Mouse (Mus musculus) testis, adult 2 months (tissue): ENCODE measurements around the gene Caprin2. TPM values are rescaled to one million over a fixed set of nuclear protein-coding genes. Genes with fewer than 3 reads are reported as not detected.
"Not testable (repeated sequence)": the region's sequence is repeated elsewhere in the genome, so short reads cannot be mapped to it uniquely, and the experiment has no call there.

Source experiments
- H3K27ac ChIP-seq: fragments of 200-500 bp; 2 replicates; pipeline ENCODE4 v1.5.1; 2012; ENCODE audit warnings: low read depth, low read length; ENCODE audit not compliant: control insufficient read depth, insufficient read depth
- H3K27me3 ChIP-seq: fragments of 200-500 bp; 2 replicates; pipeline ENCODE4 v1.6.1; 2012; ENCODE audit warnings: mild to moderate bottlenecking, low read length, moderate library complexity; ENCODE audit not compliant: control insufficient read depth, insufficient read depth
- H3K36me3 ChIP-seq: fragments of 200-500 bp; 2 replicates; pipeline ENCODE4 v1.6.1; 2012; ENCODE audit warnings: mild to moderate bottlenecking, low read length; ENCODE audit not compliant: control insufficient read depth, insufficient read depth
- H3K4me1 ChIP-seq: fragments of 200-500 bp; 2 replicates; pipeline ENCODE4 v1.6.1; 2012; ENCODE audit warnings: low read length; ENCODE audit not compliant: control insufficient read depth, insufficient read depth
- H3K4me3 ChIP-seq: fragments of 200-500 bp; 2 replicates; pipeline ENCODE4 v1.5.1; 2012; ENCODE audit warnings: low read depth, mild to moderate bottlenecking, low read length, moderate library complexity, mixed read lengths; ENCODE audit not compliant: control insufficient read depth
- CTCF ChIP-seq: fragments of 200-500 bp; IDR thresholded peaks from 2 replicates; pipeline ENCODE4 v1.5.1; 2012; ENCODE audit warnings: low read depth, mild to moderate bottlenecking, inconsistent platforms, low read length, moderate library complexity; ENCODE audit not compliant: control insufficient read depth, insufficient read depth, insufficient replicate concordance
- POLR2A ChIP-seq: fragments of 200-500 bp; IDR thresholded peaks from 2 replicates; pipeline ENCODE4 v1.6.1; 2012; ENCODE audit warnings: low read depth, mild to moderate bottlenecking, inconsistent platforms, low read length, moderate library complexity; ENCODE audit not compliant: control insufficient read depth
- polyA plus RNA-seq: library from polyadenylated mRNA; depleted of rRNA; stranded (reverse); fragments of >200 nt; gene quantifications from 2 replicates; pipeline ENCODE4 v1.2.3, GENCODE M21; 2012

Gene Caprin2
- polyA plus RNA-seq, 1 experiment: 16.8 TPM

- H3K27me3 ChIP-seq: no peaks in the 10 kb centered on the region
- H3K4me3 ChIP-seq: no peak overlapping the region
- no peak overlapping the region for H3K27ac ChIP-seq
- H3K4me1 ChIP-seq: no peaks in the 10 kb centered on the region
- TF ChIP-seq POLR2A: no peak
- TF ChIP-seq CTCF: no peak
- H3K36me3 ChIP-seq: no peaks in the 10 kb centered on the region
These were observed 39.0 kb upstream of the Caprin2 start for GRCm38 (mm10) chr6:148934961-148935590.

DNA sequence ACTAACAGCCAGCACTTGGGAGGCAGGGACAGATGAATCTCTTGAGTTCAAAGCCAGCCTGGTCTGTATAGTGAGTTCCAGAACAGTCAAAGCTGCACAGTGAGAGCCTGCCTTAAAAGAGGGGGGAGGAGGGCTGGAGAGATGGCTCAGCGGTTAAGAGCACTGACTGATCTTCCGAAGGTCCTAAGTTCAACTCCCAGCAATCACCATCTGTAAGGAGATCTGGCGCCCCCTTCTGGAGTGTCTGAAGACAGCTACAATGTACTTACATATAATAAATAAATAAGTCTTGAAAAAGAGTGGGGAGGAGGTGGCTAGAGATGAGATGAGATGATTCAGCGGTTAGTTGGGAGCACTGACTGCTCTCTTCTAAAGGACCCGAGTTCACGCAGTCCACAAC, 35.2 kb upstream of the Caprin2 start:
- no peaks in the 10 kb centered on the region for H3K27me3 ChIP-seq
- no peaks in the 10 kb centered on the region for H3K4me1 ChIP-seq
- H3K36me3 ChIP-seq: no peaks in the 10 kb centered on the region
- H3K4me3 ChIP-seq: no peak overlapping the region
- no peak for TF ChIP-seq CTCF
- no peak for TF ChIP-seq POLR2A
- H3K27ac ChIP-seq: no peak overlapping the region

DNA sequence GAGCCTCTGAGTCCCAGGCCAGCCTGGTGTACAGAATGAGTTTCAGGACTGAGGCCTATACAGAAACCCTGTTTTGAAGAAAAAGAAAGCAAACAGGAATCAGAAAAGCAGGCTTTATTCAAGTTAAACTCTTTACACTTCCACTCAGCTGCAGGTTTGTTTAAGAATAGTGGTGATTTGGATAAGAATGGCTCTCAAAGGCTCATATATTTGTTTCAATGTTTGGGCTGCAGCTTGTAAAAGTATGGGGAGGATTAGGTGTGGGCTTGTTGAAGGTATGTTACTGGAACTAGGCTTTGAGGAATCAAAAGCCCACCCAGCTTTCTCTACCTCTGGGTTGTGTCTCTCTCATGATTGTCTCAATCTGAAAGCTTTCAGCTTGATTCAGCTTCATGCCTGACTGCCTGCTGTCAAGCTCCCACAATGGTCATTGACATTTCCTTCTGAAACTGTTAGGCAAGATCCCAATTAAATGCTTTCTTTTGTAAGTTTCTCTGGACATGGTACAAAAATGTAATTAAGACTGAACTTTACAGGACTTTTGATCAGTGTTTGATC, 22.9 kb upstream of the Caprin2 start:
- no peaks in the 10 kb centered on the region for H3K27me3 ChIP-seq
- H3K27ac ChIP-seq: no peak overlapping the region
- no peaks in the 10 kb centered on the region for H3K36me3 ChIP-seq
- TF ChIP-seq POLR2A (no peak), CTCF (no peak)
- H3K4me3 ChIP-seq: no peak overlapping the region
- no peaks in the 10 kb centered on the region for H3K4me1 ChIP-seq

DNA sequence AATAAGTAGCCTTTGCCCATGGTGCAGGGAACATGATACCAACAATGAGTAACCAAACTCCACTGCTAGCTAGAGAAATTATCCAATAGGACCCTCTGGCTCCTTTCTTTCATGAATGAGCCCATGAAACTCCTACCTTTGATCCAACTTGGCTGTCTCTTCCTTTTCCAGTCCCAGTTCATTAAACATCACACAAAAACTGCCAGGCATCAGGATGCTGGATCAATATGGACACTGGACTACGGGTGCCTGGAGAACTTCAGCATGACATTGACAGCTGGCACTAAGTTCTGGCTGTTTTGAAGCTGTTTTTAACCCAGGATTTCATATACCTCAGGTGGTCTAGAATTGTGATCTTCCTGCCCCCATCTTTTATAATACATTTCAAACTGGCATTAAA, 21.6 kb upstream of the Caprin2 start:
- Histone ChIP-seq H3K4me1 (no peaks in the 10 kb centered on the region), H3K36me3 (no peaks in the 10 kb centered on the region), H3K4me3 (no peak overlapping the region), H3K27me3 (no peaks in the 10 kb centered on the region), H3K27ac (no peak overlapping the region)
- TF ChIP-seq POLR2A (no peak), CTCF (no peak)

DNA sequence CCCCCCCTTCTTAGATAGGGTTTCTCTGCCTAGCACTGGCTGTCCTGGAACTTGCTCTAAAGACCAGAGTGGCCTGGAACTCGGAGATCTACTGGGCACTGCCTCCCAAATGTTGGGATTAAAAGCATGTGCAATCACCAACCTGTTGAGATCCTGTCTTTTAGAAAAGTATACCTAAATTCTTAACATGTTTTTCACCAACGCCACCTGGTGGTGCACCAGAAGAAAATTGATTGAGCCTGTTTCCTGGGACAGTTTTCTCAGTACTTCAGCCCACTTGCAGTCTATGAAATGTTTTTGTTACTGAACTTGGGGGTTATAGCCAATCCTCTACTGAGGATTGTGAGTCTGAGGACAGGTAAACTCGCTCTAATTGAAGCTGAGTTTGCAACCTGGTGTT, 20.8 kb upstream of the Caprin2 start:
- Histone ChIP-seq H3K4me3 (no peak overlapping the region), H3K4me1 (no peaks in the 10 kb centered on the region), H3K27ac (no peak overlapping the region), H3K36me3 (no peaks in the 10 kb centered on the region), H3K27me3 (no peaks in the 10 kb centered on the region)
- no peak for TF ChIP-seq CTCF
- TF ChIP-seq POLR2A: no peak

GRCm38 (mm10) chr6:148913938-148914337, 17.9 kb upstream of the Caprin2 start:
- TF ChIP-seq POLR2A: no peak
- peak; percentile 13; the same call in 1 of the 2 replicates for TF ChIP-seq CTCF

DNA sequence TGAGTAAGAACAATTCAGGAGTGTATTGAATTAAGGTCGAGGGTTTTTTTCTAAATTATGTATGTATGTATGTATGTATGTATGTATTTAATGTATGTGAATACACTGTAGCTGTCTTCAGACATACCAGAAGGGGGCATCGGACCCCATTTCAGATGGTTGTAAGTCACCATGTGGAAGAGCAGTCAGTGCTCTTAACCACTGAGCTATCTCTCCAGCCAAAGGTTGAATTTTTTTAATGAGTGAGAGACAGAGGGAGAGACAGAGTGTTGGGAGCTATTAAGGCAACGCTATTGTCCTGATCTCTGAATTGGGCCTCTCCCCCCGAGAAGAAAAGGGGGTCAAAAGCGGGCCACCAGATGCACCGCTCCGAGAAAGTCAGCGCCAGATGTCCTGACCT, 15.9 kb upstream of the Caprin2 start:
- H3K4me1 ChIP-seq, H3K36me3 ChIP-seq, H3K27me3 ChIP-seq, H3K27ac ChIP-seq, H3K4me3 ChIP-seq: not testable (repeated sequence)

More at GRCm38 (mm10) chr6:148913938-148914337, 17.9 kb upstream of the Caprin2 start:
- H3K27me3 ChIP-seq: no peaks in the 10 kb centered on the region
- H3K36me3 ChIP-seq: no peaks in the 10 kb centered on the region
- no peak overlapping the region for H3K27ac ChIP-seq
- H3K4me3 ChIP-seq: no peak overlapping the region
- no peaks in the 10 kb centered on the region for H3K4me1 ChIP-seq

- Histone ChIP-seq H3K4me3 (no peak overlapping the region), H3K27me3 (no peaks in the 10 kb centered on the region)
- TF ChIP-seq POLR2A (no peak), CTCF (no peak)
These were observed 10.9 kb upstream of the Caprin2 start for GRCm38 (mm10) chr6:148906958-148907357.

More at GRCm38 (mm10) chr6:148906958-148907357, 10.9 kb upstream of the Caprin2 start:
- Histone ChIP-seq H3K36me3 (no peaks in the 10 kb centered on the region), H3K4me1 (no peaks in the 10 kb centered on the region), H3K27ac (no peak overlapping the region)
